Mouse (Mus musculus) small intestine, adult 2 months (tissue): ENCODE data around the gene Ccser1.

ENCODE experiments used
- CTCF ChIP-seq: fragments of 200-500 bp; IDR thresholded peaks from 2 replicates; pipeline ENCODE4 v1.5.1; 2012; ENCODE audit warnings: low read depth, mild to moderate bottlenecking, control low read depth, inconsistent platforms, low read length, moderate library complexity, mixed read lengths; ENCODE audit not compliant: insufficient replicate concordance, insufficient read length; ENCODE audit errors: extremely low read depth
- POLR2A ChIP-seq: fragments of 200-500 bp; IDR thresholded peaks from 2 replicates; pipeline ENCODE4 v1.6.1; 2012; ENCODE audit warnings: low read depth, mild to moderate bottlenecking, control low read depth, inconsistent platforms, low read length, moderate library complexity

DNA sequence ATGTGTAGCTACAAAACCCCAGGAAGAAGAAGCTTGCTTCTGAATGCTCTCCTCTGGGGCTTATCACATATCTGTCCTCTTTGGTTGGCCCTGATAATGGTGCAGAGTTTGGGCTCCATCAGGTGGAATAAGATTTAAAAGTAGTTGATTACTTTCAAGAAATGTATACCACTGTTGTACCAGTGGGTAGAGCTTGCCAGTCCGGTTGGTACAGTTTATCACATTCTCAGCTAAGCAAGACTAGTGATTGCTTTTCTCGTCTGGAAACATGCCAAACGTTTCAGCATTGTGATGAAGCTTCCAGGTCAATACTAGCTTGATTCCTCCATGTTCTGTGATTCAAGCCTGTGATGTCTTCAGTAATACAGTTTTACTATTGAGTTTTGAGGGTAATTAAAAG lies 441.6 kb downstream of the Ccser1 start:
- no peak for TF ChIP-seq POLR2A
- no peak for TF ChIP-seq CTCF
